Mouse (Mus musculus) neural tube, embryonic 14.5 days (tissue): ENCODE data around the gene Rnf121. TPM values are rescaled to one million over a fixed set of nuclear protein-coding genes. Genes with fewer than 3 reads are reported as not detected.

ENCODE experiments used
- ATAC-seq: fragments of 200-750 bp; cut with Nextera tagmentation; 2 replicates; pipeline ENCODE4 v1.8.0; 2017; ENCODE audit warnings: low read depth, mild to moderate bottlenecking, moderate TSS enrichment, moderate library complexity
- H3K27ac ChIP-seq: fragments of 300-500 bp; sonication (generic); 2 replicates; pipeline ENCODE4 v1.5.1; 2014; ENCODE audit warnings: low read depth, mild to moderate bottlenecking, control low read depth, low read length, moderate library complexity, mixed read lengths
- H3K27me3 ChIP-seq: fragments of 300-500 bp; sonication (generic); 2 replicates; pipeline ENCODE4 v1.6.1; 2014; ENCODE audit warnings: low read length; ENCODE audit not compliant: control insufficient read depth, insufficient read depth
- H3K36me3 ChIP-seq: fragments of 300-500 bp; sonication (generic); 2 replicates; pipeline ENCODE4 v1.6.1; 2014; ENCODE audit warnings: low read length, mixed read lengths; ENCODE audit not compliant: control insufficient read depth, insufficient read depth
- H3K4me1 ChIP-seq: fragments of 300-500 bp; sonication (generic); 2 replicates; pipeline ENCODE4 v1.6.1; 2014; ENCODE audit warnings: low read length; ENCODE audit not compliant: control insufficient read depth, insufficient read depth
- H3K4me2 ChIP-seq: fragments of 300-500 bp; sonication (generic); 2 replicates; pipeline ENCODE4 v1.6.1; 2014; ENCODE audit warnings: mild to moderate bottlenecking, low read depth, low read length, control low read depth
- H3K4me3 ChIP-seq: fragments of 300-500 bp; sonication (generic); 2 replicates; pipeline ENCODE4 v1.5.1; 2014; ENCODE audit warnings: low read depth, low read length, control low read depth, mixed read lengths
- H3K9ac ChIP-seq: fragments of 300-500 bp; sonication (generic); replicated peaks from 2 replicates; pipeline ENCODE4 v1.6.1; 2014; ENCODE audit warnings: low read depth, mild to moderate bottlenecking, control low read depth, low read length, mixed read lengths
- H3K9me3 ChIP-seq: fragments of 300-500 bp; sonication (generic); 2 replicates; pipeline ENCODE4 v1.6.1; 2016; ENCODE audit warnings: low read length; ENCODE audit not compliant: control insufficient read depth
- WGBS: fragments of 180-500 bp; shearing (Covaris S2); extraction: QIAGEN DNeasy Blood & Tissue Kit; methylation state at CpG from one replicate; pipeline ENCODE4 v1.1.7; 2014; 5-methylcytosine and 5-hydroxymethylcytosine counted together
- polyA plus RNA-seq: library from polyadenylated mRNA; unstranded; fragments of >200 nt; fragmentation: Nextera tagmentation; extraction: Ambion mirVana; gene quantifications from 2 replicates; pipeline ENCODE4 v1.2.1, GENCODE M21; 2014

Rnf121 gene
- polyA plus RNA-seq, 1 experiment from 2014 or later: 31.3 TPM

- Histone ChIP-seq H3K9ac (no peak overlapping the region), H3K36me3 (no peaks in the 10 kb centered on the region), H3K4me3 (no peak overlapping the region), H3K4me1 (peaks cover 4% of the 10 kb centered on the region; the same call in 1 of the 2 replicates), H3K27me3 (no peaks in the 10 kb centered on the region), H3K27ac (no peak overlapping the region), H3K4me2 (no peak overlapping the region), H3K9me3 (no peaks in the 10 kb centered on the region)
- peak; percentile 32; the same call in 1 of the 2 replicates for ATAC-seq
- WGBS: 52% methylated on average over 6 of the region's 6 CpGs
These were observed 37.4 kb upstream of the Rnf121 start for GRCm38 (mm10) chr7:102102696-102103095.

GRCm38 (mm10) chr7:102102241-102102640, 37.0 kb upstream of the Rnf121 start:
- no peak for ATAC-seq
- Histone ChIP-seq H3K27ac (no peak overlapping the region), H3K27me3 (no peaks in the 10 kb centered on the region), H3K4me2 (no peak overlapping the region), H3K4me3 (no peak overlapping the region), H3K9ac (no peak overlapping the region), H3K4me1 (peaks cover 4% of the 10 kb centered on the region; the same call in 1 of the 2 replicates), H3K9me3 (no peaks in the 10 kb centered on the region), H3K36me3 (no peaks in the 10 kb centered on the region)
- WGBS: 36% methylated on average over 8 of the region's 8 CpGs

- H3K4me1 ChIP-seq: peaks cover 4% of the 10 kb centered on the region; the same call in 1 of the 2 replicates
- WGBS: 34% methylated on average over 5 of the region's 5 CpGs
- no peak for ATAC-seq
- no peaks in the 10 kb centered on the region for H3K36me3 ChIP-seq
- H3K27ac ChIP-seq: no peak within 1 kb of the TSS
- H3K27me3 ChIP-seq: no peaks in the 10 kb centered on the region
- no peak within 1 kb of the TSS for H3K4me2 ChIP-seq
- H3K9me3 ChIP-seq: no peaks in the 10 kb centered on the region
- H3K9ac ChIP-seq: no peak within 1 kb of the TSS
- H3K4me3 ChIP-seq: no peak within 1 kb of the TSS
These were observed 36.2 kb upstream of the Rnf121 start, which contains the start of gene Art1 for GRCm38 (mm10) chr7:102101487-102101886. Gene Art1, plus strand, starts transcription at chr7:102101743.

- Histone ChIP-seq H3K9ac (no peak overlapping the region), H3K4me1 (peaks cover 4% of the 10 kb centered on the region; the same call in 1 of the 2 replicates), H3K9me3 (no peaks in the 10 kb centered on the region), H3K4me2 (no peak overlapping the region), H3K27me3 (no peaks in the 10 kb centered on the region), H3K27ac (no peak overlapping the region), H3K4me3 (no peak overlapping the region), H3K36me3 (no peaks in the 10 kb centered on the region)
- ATAC-seq: no peak
- WGBS: 29% methylated on average over 5 of the region's 5 CpGs
These were observed 35.6 kb upstream of the Rnf121 start for GRCm38 (mm10) chr7:102100868-102101267.

- Histone ChIP-seq H3K36me3 (no peaks in the 10 kb centered on the region), H3K4me1 (peaks cover 4% of the 10 kb centered on the region; the same call in 1 of the 2 replicates), H3K4me2 (peak overlapping the region; percentile 42), H3K27ac (no peak overlapping the region), H3K27me3 (no peaks in the 10 kb centered on the region), H3K9ac (no peak overlapping the region), H3K9me3 (no peaks in the 10 kb centered on the region), H3K4me3 (no peak overlapping the region)
- WGBS: 2% methylated on average over 30 of the region's 30 CpGs
- ATAC-seq: peak; percentile 52
These were observed 34.7 kb upstream of the Rnf121 start for GRCm38 (mm10) chr7:102099760-102100661.

GRCm38 (mm10) chr7:102087336-102087735, 22.1 kb upstream of the Rnf121 start:
- Histone ChIP-seq H3K36me3 (peaks cover 21% of the 10 kb centered on the region), H3K9ac (no peak overlapping the region), H3K4me1 (no peaks in the 10 kb centered on the region), H3K27ac (no peak overlapping the region), H3K27me3 (no peaks in the 10 kb centered on the region), H3K4me3 (no peak overlapping the region), H3K4me2 (no peak overlapping the region), H3K9me3 (no peaks in the 10 kb centered on the region)
- no peak for ATAC-seq
- 94% methylated on average over 4 of the region's 4 CpGs for WGBS

GRCm38 (mm10) chr7:102084041-102084696, 18.9 kb upstream of the Rnf121 start:
- no peak overlapping the region for H3K4me2 ChIP-seq

GRCm38 (mm10) chr7:102082816-102083215, 17.5 kb upstream of the Rnf121 start, which contains the start of gene Trpc2:
Gene Trpc2, plus strand, starts transcription at chr7:102083116.
- H3K4me1 ChIP-seq: no peaks in the 10 kb centered on the region
- H3K36me3 ChIP-seq: peaks cover 47% of the 10 kb centered on the region
- H3K4me2 ChIP-seq: no peak within 1 kb of the TSS
- no peak within 1 kb of the TSS for H3K27ac ChIP-seq
- no peak within 1 kb of the TSS for H3K4me3 ChIP-seq
- H3K9me3 ChIP-seq: no peaks in the 10 kb centered on the region
- no peaks in the 10 kb centered on the region for H3K27me3 ChIP-seq
- H3K9ac ChIP-seq: no peak within 1 kb of the TSS
- WGBS: 83% methylated on average over 5 of the region's 5 CpGs
- no peak for ATAC-seq

More at GRCm38 (mm10) chr7:102084041-102084696, 18.9 kb upstream of the Rnf121 start:
- H3K9me3 ChIP-seq: no peaks in the 10 kb centered on the region
- 93% methylated on average over 26 of the region's 26 CpGs for WGBS
- no peak overlapping the region for H3K27ac ChIP-seq
- no peaks in the 10 kb centered on the region for H3K4me1 ChIP-seq
- no peak for ATAC-seq
- H3K36me3 ChIP-seq: peaks cover 41% of the 10 kb centered on the region
- no peak overlapping the region for H3K4me3 ChIP-seq
- no peak overlapping the region for H3K9ac ChIP-seq
- H3K27me3 ChIP-seq: no peaks in the 10 kb centered on the region

- no peak for ATAC-seq
- Histone ChIP-seq H3K9ac (no peak overlapping the region), H3K4me2 (no peak overlapping the region), H3K4me1 (no peaks in the 10 kb centered on the region), H3K9me3 (no peaks in the 10 kb centered on the region), H3K4me3 (no peak overlapping the region), H3K36me3 (peaks cover 52% of the 10 kb centered on the region), H3K27ac (no peak overlapping the region), H3K27me3 (no peaks in the 10 kb centered on the region)
- 96% methylated on average over 5 of the region's 5 CpGs for WGBS
These were observed 16.5 kb upstream of the Rnf121 start for GRCm38 (mm10) chr7:102081784-102082183.
